Mouse (Mus musculus) ES-E14 (cell line): ENCODE measurements around the gene Senp8.

ENCODE experiments used
- CHD2 ChIP-seq: IDR thresholded peaks from 2 replicates; pipeline ENCODE4 v1.6.1; 2014; ENCODE audit warnings: mild to moderate bottlenecking, low read depth, low read length, inconsistent platforms
- HCFC1 ChIP-seq: IDR thresholded peaks from 2 replicates; pipeline ENCODE4 v1.6.1; 2012; ENCODE audit warnings: low read length, inconsistent platforms, borderline replicate concordance; ENCODE audit not compliant: insufficient read depth
- ZC3H11A ChIP-seq: IDR thresholded peaks from 2 replicates; pipeline ENCODE4 v1.6.1; 2012; ENCODE audit warnings: low read depth, mild to moderate bottlenecking, inconsistent platforms, low read length, borderline replicate concordance

GRCm38 (mm10) chr9:59709225-59709624 is 41.3 kb downstream of the Senp8 start:
- TF ChIP-seq ZC3H11A, result no peak
- TF ChIP-seq CHD2, result no peak
- no peak for TF ChIP-seq HCFC1
